Mouse (Mus musculus) kidney, postnatal 0 days (tissue): ENCODE results near the gene Hsf2bp. TPM values are rescaled to one million over a fixed set of nuclear protein-coding genes. Genes with fewer than 3 reads are reported as not detected.

ENCODE experiments used
- ATAC-seq: fragments of 200-750 bp; cut with Nextera tagmentation; replicated peaks from 2 replicates; pipeline ENCODE4 v1.8.0; 2017; ENCODE audit warnings: low read depth, moderate number of reproducible peaks, moderate TSS enrichment, moderate library complexity; ENCODE audit not compliant: low FRiP score
- DNase-seq: peaks from one replicate; pipeline ENCODE4 v3.0.0-alpha.2; 2016; ENCODE audit warnings: low spot score
- H3K27ac ChIP-seq: fragments of 300-500 bp; sonication (generic); 2 replicates; pipeline ENCODE4 v1.5.1; 2014; ENCODE audit warnings: mild to moderate bottlenecking
- H3K27me3 ChIP-seq: fragments of 300-500 bp; sonication (generic); 2 replicates; pipeline ENCODE4 v1.6.1; 2014; ENCODE audit warnings: low read length, mixed read lengths; ENCODE audit not compliant: insufficient read depth
- H3K36me3 ChIP-seq: fragments of 300-500 bp; sonication (generic); 2 replicates; pipeline ENCODE4 v1.6.1; 2014; ENCODE audit warnings: low read length, mixed read lengths; ENCODE audit not compliant: insufficient read depth
- H3K4me1 ChIP-seq: fragments of 300-500 bp; sonication (generic); replicated peaks from 2 replicates; pipeline ENCODE4 v1.6.1; 2014; ENCODE audit warnings: antibody characterized with exemption, low read length, mixed read lengths; ENCODE audit not compliant: insufficient read depth
- H3K4me2 ChIP-seq: fragments of 300-500 bp; sonication (generic); 2 replicates; pipeline ENCODE4 v1.6.1; 2014; ENCODE audit warnings: mild to moderate bottlenecking, low read length, moderate library complexity, mixed read lengths
- H3K4me3 ChIP-seq: fragments of 300-500 bp; sonication (generic); replicated peaks from 2 replicates; pipeline ENCODE4 v1.5.1; 2014; ENCODE audit warnings: low read depth, low read length
- H3K9ac ChIP-seq: fragments of 300-500 bp; sonication (generic); 2 replicates; pipeline ENCODE4 v1.6.1; 2014; ENCODE audit warnings: low read depth, low read length
- H3K9me3 ChIP-seq: fragments of 300-500 bp; sonication (generic); replicated peaks from 2 replicates; pipeline ENCODE4 v1.6.1; 2016; ENCODE audit warnings: low read length, inconsistent platforms, mixed read lengths
- CTCF ChIP-seq: IDR thresholded peaks from 2 replicates; pipeline ENCODE4 v1.5.1; 2016; ENCODE audit warnings: antibody characterized with exemption, low read depth, mild to moderate bottlenecking, moderate library complexity
- WGBS: fragments of 180-500 bp; shearing (Covaris S2); extraction: QIAGEN DNeasy Blood & Tissue Kit; methylation state at CpG from one replicate; pipeline ENCODE4 v1.1.7; 2014; 5-methylcytosine and 5-hydroxymethylcytosine counted together
- polyA plus RNA-seq: library from polyadenylated mRNA; unstranded; fragments of >200 nt; fragmentation: Nextera tagmentation; extraction: Ambion mirVana; gene quantifications from 2 replicates; pipeline ENCODE4 v1.2.1, GENCODE M21; 2015

The Hsf2bp gene
- polyA plus RNA-seq, 1 experiment from 2014 or later, result 2.9 TPM

GRCm38 (mm10) chr17:32040263-32040662, 4.1 kb upstream of the Hsf2bp start:
- no peak for TF ChIP-seq CTCF
- Histone ChIP-seq H3K27me3 (no peaks in the 10 kb centered on the region), H3K9ac (no peak overlapping the region), H3K36me3 (0 out of 2 replicates have a peak, but pooled peaks cover 5% of the 10 kb centered on the region), H3K27ac (no peak overlapping the region), H3K4me3 (no peak overlapping the region), H3K9me3 (no peaks in the 10 kb centered on the region), H3K4me2 (no peak overlapping the region), H3K4me1 (peaks cover 21% of the 10 kb centered on the region; the same call in 1 of the 2 replicates)
- ATAC-seq (no peak), DNase-seq (no peak)
- 56% methylated on average over 10 of the region's 10 CpGs for WGBS

GRCm38 (mm10) chr17:32036509-32037438, 625 bp upstream of the Hsf2bp start:
- no peaks in the 10 kb centered on the region for H3K27me3 ChIP-seq
- peak overlapping the region; percentile 82 for H3K27ac ChIP-seq
- no peak for TF ChIP-seq CTCF
- peak; percentile 25; the same call in 1 of the 2 replicates for ATAC-seq
- H3K4me1 ChIP-seq, result peaks cover 21% of the 10 kb centered on the region; the same call in 1 of the 2 replicates
- H3K9ac ChIP-seq, result peak overlapping the region; percentile 77
- H3K4me2 ChIP-seq, result peak overlapping the region; percentile 96
- no peaks in the 10 kb centered on the region for H3K9me3 ChIP-seq
- peak overlapping the region; percentile 93 for H3K4me3 ChIP-seq
- DNase-seq, result peak; percentile 33
- under 1% methylated on average over 46 of the region's 46 CpGs for WGBS
- H3K36me3 ChIP-seq, result 0 out of 2 replicates have a peak, but pooled peaks cover 5% of the 10 kb centered on the region

GRCm38 (mm10) chr17:32034322-32034721, 1.8 kb downstream of the Hsf2bp start:
- H3K4me1 ChIP-seq, result peaks cover 21% of the 10 kb centered on the region; the same call in 1 of the 2 replicates
- ATAC-seq, result no peak
- H3K36me3 ChIP-seq, result 0 out of 2 replicates have a peak, but pooled peaks cover 5% of the 10 kb centered on the region
- H3K4me3 ChIP-seq, result no peak overlapping the region
- no peak for TF ChIP-seq CTCF
- H3K9ac ChIP-seq, result no peak overlapping the region
- H3K9me3 ChIP-seq, result no peaks in the 10 kb centered on the region
- H3K27ac ChIP-seq, result no peak overlapping the region
- H3K27me3 ChIP-seq, result no peaks in the 10 kb centered on the region
- WGBS, result 89% methylated on average over 23 of the region's 23 CpGs
- H3K4me2 ChIP-seq, result no peak overlapping the region
- no peak for DNase-seq

- Histone ChIP-seq H3K36me3 (no peaks in the 10 kb centered on the region), H3K9ac (no peak overlapping the region), H3K27me3 (no peaks in the 10 kb centered on the region), H3K4me3 (no peak overlapping the region), H3K27ac (no peak overlapping the region), H3K4me1 (peaks cover 4% of the 10 kb centered on the region; the same call in 1 of the 2 replicates), H3K4me2 (no peak overlapping the region), H3K9me3 (no peaks in the 10 kb centered on the region)
- 46% methylated on average over 7 of the region's 7 CpGs for WGBS
- DNase-seq (no peak), ATAC-seq (no peak)
- no peak for TF ChIP-seq CTCF
These were observed 4.5 kb downstream of the Hsf2bp start for GRCm38 (mm10) chr17:32031684-32032083.

GRCm38 (mm10) chr17:32028301-32028700, 7.8 kb downstream of the Hsf2bp start:
- DNase-seq, result no peak
- no peak overlapping the region for H3K27ac ChIP-seq
- no peak for ATAC-seq
- H3K4me3 ChIP-seq, result no peak overlapping the region
- no peaks in the 10 kb centered on the region for H3K36me3 ChIP-seq
- 79% methylated on average over 3 of the region's 3 CpGs for WGBS
- no peak overlapping the region for H3K4me2 ChIP-seq
- TF ChIP-seq CTCF, result no peak
- H3K9me3 ChIP-seq, result no peaks in the 10 kb centered on the region
- H3K27me3 ChIP-seq, result no peaks in the 10 kb centered on the region
- H3K4me1 ChIP-seq, result peaks cover 9% of the 10 kb centered on the region; the same call in 1 of the 2 replicates
- no peak overlapping the region for H3K9ac ChIP-seq

GRCm38 (mm10) chr17:32027666-32028065, 8.5 kb downstream of the Hsf2bp start:
- DNase-seq, result peak; percentile 94
- 26% methylated on average over 3 of the region's 3 CpGs for WGBS
- Histone ChIP-seq H3K27ac (no peak overlapping the region), H3K4me2 (no peak overlapping the region), H3K4me1 (peaks cover 9% of the 10 kb centered on the region; the same call in 1 of the 2 replicates), H3K4me3 (no peak overlapping the region), H3K9me3 (no peaks in the 10 kb centered on the region), H3K36me3 (no peaks in the 10 kb centered on the region), H3K9ac (no peak overlapping the region), H3K27me3 (no peaks in the 10 kb centered on the region)
- peak; percentile 81 for TF ChIP-seq CTCF
- 0 out of 2 replicates have a peak, but pooled peaks have one; percentile 53 for ATAC-seq
